Mouse (Mus musculus): ENCODE data around the gene Csnk1e. TPM values are rescaled to one million over a fixed set of nuclear protein-coding genes. Genes with fewer than 3 reads are reported as not detected.

The Csnk1e gene
- polyA plus RNA-seq, 1 experiment from 2014 or later, result 269 TPM

DNA sequence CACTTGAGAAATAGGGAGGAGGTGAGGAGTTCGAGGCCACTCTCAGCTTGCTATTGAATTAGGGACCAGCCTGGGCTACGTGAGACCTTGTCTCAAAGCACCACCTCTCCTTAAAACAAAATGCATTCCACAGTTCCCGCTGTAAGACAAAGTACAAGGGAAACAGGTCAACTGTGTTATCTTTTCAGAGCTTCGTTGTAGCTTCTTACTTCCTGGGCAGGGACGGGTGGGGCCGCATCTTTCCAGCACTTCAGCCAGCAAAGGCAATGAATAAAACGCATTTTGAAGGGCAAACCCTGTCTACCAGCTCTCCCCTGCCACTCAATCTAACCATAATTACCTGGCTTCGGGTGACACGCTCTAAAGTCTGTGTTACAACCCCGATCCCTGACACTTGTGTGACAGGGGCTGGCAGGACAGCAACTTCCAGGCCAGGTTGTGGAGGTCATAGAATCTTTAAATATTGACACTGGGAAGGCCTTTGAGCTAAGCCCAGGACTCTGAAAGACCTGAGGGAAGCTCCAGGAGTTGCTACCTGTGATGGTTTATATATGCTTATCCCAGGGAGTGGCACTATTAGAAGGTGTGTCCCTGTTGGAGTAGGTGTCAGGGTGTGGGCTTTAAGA, 38.8 kb downstream of the Csnk1e start:
- no peaks in the 10 kb centered on the region for H3K4me1 ChIP-seq (replicated peaks)
- H3K27me3 ChIP-seq, result no peaks in the 10 kb centered on the region
- no peak overlapping the region for H3K9ac ChIP-seq (replicated peaks)
- H3K36me3 ChIP-seq, result peaks cover 54% of the 10 kb centered on the region
- ATAC-seq, result no peak
- H3K4me2 ChIP-seq (replicated peaks), result no peak overlapping the region
- H3K4me3 ChIP-seq (replicated peaks), result no peak overlapping the region
- H3K9me3 ChIP-seq, result no peaks in the 10 kb centered on the region
- no peak overlapping the region for H3K27ac ChIP-seq
- 98% methylated on average over 10 of the region's 10 CpGs for WGBS

DNA sequence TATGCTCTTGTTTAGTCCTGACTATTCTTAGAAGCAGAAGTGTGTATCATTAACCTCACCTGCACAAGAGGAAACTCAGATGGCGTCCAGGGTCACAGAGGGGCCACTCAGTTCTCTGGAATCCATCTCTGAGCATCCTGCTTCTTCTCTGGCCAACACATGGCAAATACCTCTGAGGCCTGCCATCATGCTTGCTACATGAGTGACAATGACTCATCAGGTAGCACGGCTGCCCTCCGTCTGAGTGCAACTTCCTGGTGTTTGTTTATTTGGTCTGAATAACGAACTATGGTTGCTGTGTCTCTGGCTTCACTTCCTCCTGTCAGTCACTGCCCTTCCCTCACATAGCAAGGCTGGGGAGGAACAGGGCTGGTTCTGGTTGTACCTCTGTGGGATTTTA, 40.9 kb downstream of the Csnk1e start:
- H3K4me2 ChIP-seq (replicated peaks), result no peak overlapping the region
- no peak overlapping the region for H3K27ac ChIP-seq
- no peak overlapping the region for H3K4me3 ChIP-seq (replicated peaks)
- no peaks in the 10 kb centered on the region for H3K9me3 ChIP-seq
- no peaks in the 10 kb centered on the region for H3K27me3 ChIP-seq
- no peaks in the 10 kb centered on the region for H3K4me1 ChIP-seq (replicated peaks)
- peaks cover 33% of the 10 kb centered on the region for H3K36me3 ChIP-seq
- no peak overlapping the region for H3K9ac ChIP-seq (replicated peaks)
- no peak for ATAC-seq
- 81% methylated on average over 4 of the region's 4 CpGs for WGBS

DNA sequence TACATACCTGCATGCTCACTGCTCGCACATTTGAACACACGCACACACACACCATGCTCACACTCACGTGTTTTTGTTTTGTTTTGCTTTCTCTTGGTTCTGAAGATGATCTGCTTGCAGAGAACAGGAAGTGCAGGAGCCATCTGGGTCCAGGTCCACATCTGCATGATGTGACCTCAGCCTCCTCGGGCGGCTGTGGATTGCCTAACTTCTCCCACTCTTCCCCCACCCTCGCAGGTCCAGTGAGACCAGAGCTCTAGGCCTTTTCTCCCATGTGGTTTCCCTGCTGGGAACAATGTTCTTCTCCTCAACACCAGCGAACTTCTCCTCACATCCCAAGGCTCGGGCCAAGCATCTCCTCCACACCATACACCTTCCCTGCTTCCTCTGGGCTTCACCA, 41.6 kb downstream of the Csnk1e start:
- H3K9ac ChIP-seq (replicated peaks), result no peak overlapping the region
- WGBS, result 85% methylated on average over 8 of the region's 8 CpGs
- no peaks in the 10 kb centered on the region for H3K4me1 ChIP-seq (replicated peaks)
- H3K9me3 ChIP-seq, result no peaks in the 10 kb centered on the region
- H3K36me3 ChIP-seq, result peaks cover 26% of the 10 kb centered on the region
- H3K4me2 ChIP-seq (replicated peaks), result no peak overlapping the region
- ATAC-seq, result no peak
- no peaks in the 10 kb centered on the region for H3K27me3 ChIP-seq
- no peak overlapping the region for H3K4me3 ChIP-seq (replicated peaks)
- H3K27ac ChIP-seq, result no peak overlapping the region

DNA sequence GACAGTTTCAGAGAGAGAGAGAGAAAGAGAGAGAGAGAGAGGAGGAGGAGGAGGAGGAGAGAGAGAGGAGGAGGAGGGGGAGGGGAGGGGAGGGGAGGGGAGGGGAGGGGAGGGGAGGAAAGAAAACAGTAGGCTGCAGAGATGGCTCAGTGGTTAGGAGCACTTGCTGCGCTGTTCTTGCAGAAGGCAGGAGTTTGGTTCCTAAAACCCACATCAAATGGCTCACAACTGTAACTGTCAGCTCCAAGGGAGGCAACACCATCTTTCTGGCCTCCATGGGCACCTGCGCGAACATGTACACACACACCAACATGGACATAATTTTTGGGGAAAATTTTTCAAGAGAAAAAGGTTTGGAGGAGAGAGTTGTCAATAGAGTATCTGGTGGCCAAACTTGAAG, 42.2 kb downstream of the Csnk1e start:
- ATAC-seq, result no peak
- 98% methylated on average over 3 of the region's 3 CpGs for WGBS

DNA sequence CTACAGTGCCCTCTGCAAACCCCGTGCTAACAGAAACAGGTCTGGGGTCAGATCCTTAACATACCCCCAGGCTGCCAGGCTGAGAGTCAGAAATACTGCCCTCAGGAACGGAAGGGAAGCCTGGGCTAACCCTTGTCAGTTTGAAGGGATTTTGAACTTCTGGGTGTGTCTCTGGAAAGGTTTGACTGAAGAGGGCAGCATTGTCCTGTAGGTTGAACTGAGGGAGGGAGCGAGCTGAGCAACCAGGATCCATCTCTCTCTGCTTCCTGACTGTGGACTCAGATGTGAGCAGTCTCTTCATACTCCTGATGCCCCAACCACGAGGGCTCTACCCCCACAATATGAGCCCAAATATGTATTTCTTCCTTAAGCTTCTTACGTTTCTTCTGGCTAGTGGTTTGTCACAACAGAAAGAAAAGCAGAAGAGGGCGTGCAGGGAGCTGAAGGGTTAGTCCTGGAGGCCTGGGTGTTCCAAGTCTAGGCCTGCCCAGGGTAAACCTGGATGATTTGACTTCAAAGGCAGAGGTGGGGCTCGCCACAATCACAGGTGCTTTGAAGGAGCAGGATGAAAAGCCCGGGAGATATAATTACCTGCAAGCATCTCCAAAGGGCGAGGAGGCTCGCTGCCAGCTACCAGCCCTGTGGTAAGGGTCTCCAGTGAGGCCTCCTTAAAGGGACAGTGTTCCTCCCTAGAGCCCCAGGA, 43.9 kb downstream of the Csnk1e start:
- WGBS, result 59% methylated on average over 10 of the region's 10 CpGs
- Histone ChIP-seq H3K4me2 (replicated peaks) (no peak overlapping the region), H3K27ac (no peak overlapping the region), H3K9ac (replicated peaks) (no peak overlapping the region), H3K9me3 (no peaks in the 10 kb centered on the region), H3K36me3 (peaks cover 6% of the 10 kb centered on the region), H3K4me1 (replicated peaks) (no peaks in the 10 kb centered on the region), H3K27me3 (no peaks in the 10 kb centered on the region), H3K4me3 (replicated peaks) (no peak overlapping the region)
- ATAC-seq, result no peak

More for the DNA sequence above, 42.2 kb downstream of the Csnk1e start:
- H3K4me2 ChIP-seq (replicated peaks), result no peak overlapping the region
- H3K27me3 ChIP-seq, result no peaks in the 10 kb centered on the region
- no peak overlapping the region for H3K4me3 ChIP-seq (replicated peaks)
- no peak overlapping the region for H3K27ac ChIP-seq
- H3K4me1 ChIP-seq (replicated peaks), result no peaks in the 10 kb centered on the region
- H3K9me3 ChIP-seq, result no peaks in the 10 kb centered on the region
- H3K9ac ChIP-seq (replicated peaks), result no peak overlapping the region
- H3K36me3 ChIP-seq, result peaks cover 20% of the 10 kb centered on the region

DNA sequence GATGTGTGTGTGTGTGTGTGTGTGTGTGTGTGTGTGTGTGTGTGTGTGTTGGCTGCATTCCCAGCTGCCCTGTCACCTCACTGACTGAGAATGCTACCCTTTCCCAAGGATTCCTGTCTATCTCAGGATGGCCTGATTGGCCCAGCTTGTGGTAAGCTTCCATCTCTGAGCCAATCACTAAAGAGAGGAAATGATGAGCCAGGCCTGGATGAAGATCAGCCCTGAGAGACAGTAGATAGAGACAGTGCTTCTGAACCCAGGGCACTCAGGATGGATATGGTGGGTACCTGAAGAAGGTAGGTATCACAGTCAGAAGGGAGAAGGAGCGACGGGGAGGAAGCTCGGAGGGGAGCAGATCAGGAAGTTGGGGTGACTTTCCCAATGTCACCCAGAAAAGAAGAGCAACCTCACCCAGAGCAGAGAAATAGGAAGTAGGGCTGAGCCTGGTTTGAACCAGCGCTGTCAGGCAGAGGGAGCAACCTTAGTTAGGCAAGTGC, 46.2 kb downstream of the Csnk1e start:
- Histone ChIP-seq H3K9ac (replicated peaks) (no peak overlapping the region), H3K4me2 (replicated peaks) (no peak overlapping the region), H3K9me3 (no peaks in the 10 kb centered on the region), H3K4me3 (replicated peaks) (no peak overlapping the region), H3K36me3 (no peaks in the 10 kb centered on the region), H3K27me3 (peaks cover 6% of the 10 kb centered on the region), H3K27ac (no peak overlapping the region), H3K4me1 (replicated peaks) (no peaks in the 10 kb centered on the region)
- no peak for ATAC-seq
- WGBS, result 93% methylated on average over 4 of the region's 4 CpGs

DNA sequence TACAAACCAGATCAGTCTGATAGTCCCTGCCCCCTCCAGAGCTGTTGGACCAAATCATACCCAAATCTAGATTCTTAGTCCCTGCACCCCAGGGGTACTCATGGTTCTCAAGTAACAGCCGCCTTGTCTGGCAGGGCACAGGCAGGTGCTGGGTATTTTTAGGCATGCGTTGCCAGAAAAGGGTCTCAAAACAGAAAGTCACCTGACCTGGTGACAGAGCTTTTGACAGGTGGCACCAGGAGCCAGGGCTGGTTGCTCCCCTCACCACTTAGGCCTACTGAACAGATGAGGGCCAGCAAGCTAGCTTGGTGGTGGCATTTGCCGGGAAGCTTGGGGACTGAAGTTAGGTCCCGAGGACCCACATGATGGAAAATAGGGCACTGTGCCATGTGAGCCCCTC, 48.8 kb downstream of the Csnk1e start:
- no peak overlapping the region for H3K9ac ChIP-seq (replicated peaks)
- peaks cover 9% of the 10 kb centered on the region for H3K27me3 ChIP-seq
- no peak for ATAC-seq
- H3K4me1 ChIP-seq (replicated peaks), result peaks cover 17% of the 10 kb centered on the region
- no peak overlapping the region for H3K4me3 ChIP-seq (replicated peaks)
- 84% methylated on average over 4 of the region's 4 CpGs for WGBS
- H3K36me3 ChIP-seq, result no peaks in the 10 kb centered on the region
- H3K4me2 ChIP-seq (replicated peaks), result no peak overlapping the region
- H3K9me3 ChIP-seq, result no peaks in the 10 kb centered on the region
- H3K27ac ChIP-seq, result no peak overlapping the region

DNA sequence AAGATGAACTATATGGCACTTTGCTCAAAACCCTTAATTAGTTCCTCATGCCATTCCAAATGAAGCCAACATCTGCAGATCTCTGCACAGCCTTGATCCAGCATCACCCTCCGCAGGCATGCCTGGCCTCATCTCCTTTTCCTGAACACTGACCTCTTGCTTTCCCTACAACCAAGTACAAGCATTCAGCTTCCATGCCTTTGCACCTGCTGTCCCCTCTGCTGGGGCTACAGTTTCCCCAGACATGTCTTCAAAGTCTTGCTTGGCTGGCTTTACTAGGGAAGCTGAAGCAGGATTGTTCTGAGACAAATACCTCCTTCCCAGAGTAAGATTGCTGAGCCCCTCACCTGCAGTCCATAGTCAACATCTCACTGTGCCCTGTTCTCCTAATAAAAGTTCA, 51.1 kb downstream of the Csnk1e start:
- Histone ChIP-seq H3K4me3 (replicated peaks) (no peak overlapping the region), H3K27ac (no peak overlapping the region), H3K9me3 (no peaks in the 10 kb centered on the region), H3K4me1 (replicated peaks) (peaks cover 40% of the 10 kb centered on the region), H3K9ac (replicated peaks) (no peak overlapping the region), H3K27me3 (peaks cover 9% of the 10 kb centered on the region), H3K36me3 (no peaks in the 10 kb centered on the region), H3K4me2 (replicated peaks) (no peak overlapping the region)
- 67% methylated on average over 1 of the region's 1 CpGs for WGBS
- ATAC-seq, result no peak

DNA sequence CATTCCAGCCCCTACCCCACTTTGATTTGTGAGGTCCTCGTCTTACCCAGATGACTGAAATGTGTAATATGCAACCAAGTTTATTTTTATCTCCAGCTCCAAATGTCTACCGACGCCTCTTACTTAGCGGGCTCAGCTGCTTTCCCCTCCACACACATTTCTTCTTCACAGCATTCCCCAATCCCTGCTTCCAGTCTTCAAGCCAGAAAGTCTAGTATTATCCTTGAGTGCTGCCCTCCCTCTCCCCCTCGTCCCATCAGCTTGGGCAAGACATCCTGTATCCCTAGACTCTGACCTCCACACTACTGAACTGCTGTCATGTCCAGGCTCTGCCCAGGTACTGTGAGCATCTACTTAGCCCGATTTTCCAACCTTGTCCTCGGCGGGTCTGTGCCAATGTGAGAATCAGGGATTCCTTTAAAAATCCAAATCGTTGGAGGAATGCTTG, 51.6 kb downstream of the Csnk1e start:
- ATAC-seq, result no peak
- Histone ChIP-seq H3K36me3 (no peaks in the 10 kb centered on the region), H3K9ac (replicated peaks) (peak overlapping the region; percentile 92), H3K27me3 (peaks cover 9% of the 10 kb centered on the region), H3K27ac (no peak overlapping the region), H3K9me3 (no peaks in the 10 kb centered on the region), H3K4me2 (replicated peaks) (peak overlapping the region; percentile 92), H3K4me1 (replicated peaks) (peaks cover 40% of the 10 kb centered on the region), H3K4me3 (replicated peaks) (peak overlapping the region; percentile 98)
- WGBS, result 19% methylated on average over 9 of the region's 9 CpGs

DNA sequence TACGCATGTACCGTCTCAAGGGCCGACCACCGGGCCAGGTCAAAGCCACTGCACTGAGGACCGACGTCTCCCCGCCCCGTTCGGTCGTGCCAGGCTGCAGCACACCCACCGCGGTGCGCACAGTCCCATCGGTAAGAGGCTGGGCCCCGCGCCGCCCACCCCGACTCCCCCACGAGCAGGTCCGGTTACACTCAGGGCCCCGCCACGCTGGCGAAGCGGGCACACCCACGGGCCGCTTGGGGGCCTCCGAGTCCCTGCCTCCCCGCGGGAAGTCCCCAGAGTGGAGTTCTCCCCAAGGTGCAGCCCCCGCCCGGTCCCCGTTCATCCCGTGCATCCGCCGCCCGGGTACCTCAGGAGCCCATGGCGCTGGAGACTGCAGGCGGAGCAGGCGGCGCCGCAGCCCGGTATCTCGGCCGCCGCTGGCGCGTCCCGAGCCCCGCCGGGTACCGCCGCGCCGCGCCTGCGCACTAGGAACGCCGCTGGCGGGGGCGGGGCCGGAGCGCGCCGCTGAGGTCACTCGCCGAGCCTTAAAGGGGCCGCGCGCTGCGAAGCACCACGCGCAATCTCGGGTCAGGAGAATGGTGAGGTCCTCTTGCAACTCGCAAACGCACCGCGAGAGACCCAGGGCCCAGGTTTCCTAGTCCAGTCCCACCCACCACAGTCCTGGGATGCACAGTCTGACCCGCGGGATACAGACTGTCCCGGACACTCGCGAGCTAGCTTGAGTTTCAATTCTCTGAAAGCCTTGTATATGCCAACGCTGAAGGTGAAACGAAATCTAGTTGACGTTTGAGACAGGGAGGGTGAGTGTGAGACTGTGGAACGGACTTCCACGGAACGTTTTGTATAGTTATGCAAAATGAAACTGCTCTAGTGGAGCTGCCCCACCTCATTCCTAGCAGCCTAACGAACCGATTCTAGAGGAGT, 52.3 kb downstream of the Csnk1e start, which contains the start of gene Tmem184b:
Tmem184b (minus strand) TSS at position 734 of the 927 bp plus-strand sequence.
- peak within 1 kb of the TSS; percentile 98 for H3K4me3 ChIP-seq (replicated peaks)
- ATAC-seq, result peak; percentile 89
- WGBS, result under 1% methylated on average over 85 of the region's 90 CpGs

DNA sequence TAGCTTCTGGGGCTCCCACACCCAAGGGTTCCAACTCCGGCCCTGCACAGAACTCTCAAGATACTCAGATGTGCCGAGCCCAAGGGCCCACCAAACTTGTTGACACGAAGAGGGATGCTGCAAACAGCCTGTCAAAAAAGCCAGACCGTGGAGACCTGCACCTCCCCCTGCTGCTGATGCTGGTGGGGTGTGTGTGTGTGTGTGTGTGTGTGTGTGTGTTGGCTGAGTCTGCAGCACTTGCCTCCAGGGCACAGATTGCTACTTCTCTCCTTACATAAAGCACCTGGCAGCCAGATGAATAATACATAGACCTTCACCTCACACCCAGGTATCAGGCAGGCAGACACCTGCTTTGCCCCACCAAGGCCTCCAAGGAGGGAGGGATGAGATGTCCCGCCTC, 53.2 kb downstream of the Csnk1e start:
- no peaks in the 10 kb centered on the region for H3K9me3 ChIP-seq
- peaks cover 40% of the 10 kb centered on the region for H3K4me1 ChIP-seq (replicated peaks)
- ATAC-seq, result peak; percentile 9; the same call in 1 of the 2 replicates
- 23% methylated on average over 5 of the region's 5 CpGs for WGBS
- H3K9ac ChIP-seq (replicated peaks), result peak overlapping the region; percentile 92
- H3K36me3 ChIP-seq, result no peaks in the 10 kb centered on the region
- peak overlapping the region; percentile 98 for H3K4me3 ChIP-seq (replicated peaks)
- H3K4me2 ChIP-seq (replicated peaks), result peak overlapping the region; percentile 92
- no peak overlapping the region for H3K27ac ChIP-seq
- peaks cover 9% of the 10 kb centered on the region for H3K27me3 ChIP-seq

More for the DNA sequence above, 52.3 kb downstream of the Csnk1e start, which contains the start of gene Tmem184b:
- Histone ChIP-seq H3K4me1 (replicated peaks) (peaks cover 40% of the 10 kb centered on the region), H3K9ac (replicated peaks) (peak within 1 kb of the TSS; percentile 92), H3K27ac (peak within 1 kb of the TSS; percentile 79), H3K4me2 (replicated peaks) (peak within 1 kb of the TSS; percentile 92), H3K9me3 (no peaks in the 10 kb centered on the region), H3K27me3 (peaks cover 9% of the 10 kb centered on the region), H3K36me3 (no peaks in the 10 kb centered on the region)

Data from midbrain, embryonic 13.5 days (tissue).